Comparison of ENCODE assay signal across 10 mouse cellular contexts in the genomic region with DNA sequence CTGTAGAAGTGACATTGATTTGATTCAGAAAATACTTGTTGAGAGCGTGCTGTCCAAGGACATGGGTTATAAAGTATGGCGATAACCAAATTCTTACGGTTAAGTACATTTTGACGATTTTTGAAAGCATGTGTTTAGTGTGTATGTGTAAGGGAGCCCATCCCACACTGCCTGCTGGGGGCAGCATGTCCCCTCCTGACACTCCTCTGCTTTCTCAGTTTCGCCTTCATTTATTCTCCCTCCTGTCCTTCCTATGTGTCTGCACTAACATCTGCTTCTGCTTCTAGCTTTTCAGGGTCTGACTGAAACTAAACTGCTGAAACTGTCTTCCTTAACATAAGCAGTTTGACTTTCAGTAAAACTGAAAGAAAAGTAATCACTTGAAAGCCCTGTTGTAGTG. TPM values are rescaled to one million over a fixed set of nuclear protein-coding genes. Genes with fewer than 3 reads are reported as not detected.
A peak's percentile ranks its signal among the peaks of the same experiment; 100 is the strongest.
DNase-seq lines count a peak whose midpoint lies in the region; TF ChIP-seq lines count a peak whose summit lies in the region.
"Had no signal": no experiment of that assay in that cellular context is flagged by ENCODE, and none has a peak within 500 bp of the region (broad histone marks: within the 10 kb centered on the region; RNA-seq: fewer than 3 reads in every experiment).

No protein-coding gene starts in this region.

- intact Hi-C loops in left cerebral cortex, adult 2 months (cut with DNase I), result no loop called here
- intact Hi-C loops in left cerebral cortex, postnatal 10 days (cut with DNase I), result no loop called here

- peaks cover 14% of the 10 kb centered on the region for H3K4me1 ChIP-seq in megakaryocyte, embryonic 14.5 days
- no peaks in the 10 kb centered on the region for H3K4me1 ChIP-seq in embryonic facial prominence, embryonic 10.5 days
- H3K4me1 ChIP-seq: midbrain, embryonic 15.5 days had no signal

- 89% methylated on average over 5 of the region's 5 CpGs for WGBS in embryonic facial prominence, embryonic 10.5 days

- no peaks in the 10 kb centered on the region for H3K9me3 ChIP-seq in megakaryocyte, embryonic 14.5 days
- no peaks in the 10 kb centered on the region for H3K9me3 ChIP-seq in embryonic facial prominence, embryonic 10.5 days
- H3K9me3 ChIP-seq: midbrain, embryonic 15.5 days had no signal

- no peak overlapping the region for H3K4me3 ChIP-seq in left cerebral cortex, adult 2 months
- H3K4me3 ChIP-seq in megakaryocyte, embryonic 14.5 days (replicated peaks), result peak overlapping the region; percentile 60
- no peak overlapping the region for H3K4me3 ChIP-seq in embryonic facial prominence, embryonic 10.5 days
- H3K4me3 ChIP-seq: midbrain, embryonic 15.5 days had no signal

- peak; percentile 6; the same call in 1 of the 2 replicates for TF ChIP-seq CTCF in left cerebral cortex, adult 2 months (IDR thresholded peaks at IDR 0.05)

- H3K27ac ChIP-seq in left cerebral cortex, adult 2 months, result no peak overlapping the region
- no peak overlapping the region for H3K27ac ChIP-seq in embryonic facial prominence, embryonic 10.5 days (replicated peaks)
- H3K27ac ChIP-seq: midbrain, embryonic 15.5 days had no signal

- H3K36me3 ChIP-seq in megakaryocyte, embryonic 14.5 days (replicated peaks; ENCODE audit: low read length), result peaks cover 20% of the 10 kb centered on the region
- H3K36me3 ChIP-seq in embryonic facial prominence, embryonic 10.5 days (replicated peaks), result peaks cover 4% of the 10 kb centered on the region

- H3K27me3 ChIP-seq in megakaryocyte, embryonic 14.5 days (replicated peaks), result no peaks in the 10 kb centered on the region
- no peaks in the 10 kb centered on the region for H3K27me3 ChIP-seq in embryonic facial prominence, embryonic 10.5 days (replicated peaks; ENCODE audit: low read depth, poor library complexity, severe bottlenecking)
- H3K27me3 ChIP-seq: midbrain, embryonic 15.5 days had no signal

- DNase-seq in left cerebral cortex, adult 2 months (ENCODE audit: extremely low spot score in 1 of 2, low spot score in 2 of 2), result no peak
- DNase-seq in left cerebral cortex, postnatal 10 days (ENCODE audit: extremely low spot score in 1 of 2, low spot score in 2 of 2), result no peak
- DNase-seq in CD4-positive helper T cell, adult 2 months (ENCODE audit: low read depth, low spot score), result peak; percentile 21
- DNase-seq in adipocyte (ENCODE audit: low spot score), result peak; percentile 19
- no peak for DNase-seq in embryonic facial prominence, embryonic 10.5 days (ENCODE audit: low spot score)
- no peak for DNase-seq in heart, adult 11 months

RNA-seq across cellular contexts. Expression of gene Dcun1d5, which starts 36.7 kb away (rescaled TPM):
- 10 to 100 TPM; 81.9 to 82.9 TPM for total RNA-seq in left cerebral cortex, adult 2 months (2021)
- total RNA-seq in left cerebral cortex, postnatal 10 days (2021), result 10 to 100 TPM; 77.4 to 87.2 TPM
- polyA plus RNA-seq in megakaryocyte, embryonic 14.5 days (2012; ENCODE audit: insufficient read depth, low replicate concordance), result 30.3 and 105 TPM in 2 replicates
- 125 and 127 TPM in 2 replicates for polyA plus RNA-seq in embryonic facial prominence, embryonic 10.5 days (2016; fragmentation: Nextera tagmentation; extraction: Ambion mirVana)

RNA-seq across cellular contexts. Expression of gene Dync2h1, which starts 36.8 kb away (rescaled TPM):
- 10 to 100 TPM; 33.1 to 34.5 TPM for total RNA-seq in left cerebral cortex, adult 2 months (2021)
- total RNA-seq in left cerebral cortex, postnatal 10 days (2021), result 10 to 100 TPM; 27.0 to 29.6 TPM
- polyA plus RNA-seq in megakaryocyte, embryonic 14.5 days (2012; ENCODE audit: insufficient read depth, low replicate concordance), result 0.07 TPM in 1 of 2 replicates, not detected in the other
- 22.6 and 23.2 TPM in 2 replicates for polyA plus RNA-seq in embryonic facial prominence, embryonic 10.5 days (2016; fragmentation: Nextera tagmentation; extraction: Ambion mirVana)

RNA-seq across cellular contexts. Expression of gene Mmp13, which starts 51.3 kb away (rescaled TPM):
- total RNA-seq in left cerebral cortex, adult 2 months (2021), result not detected
- total RNA-seq in left cerebral cortex, postnatal 10 days (2021), result under 1 TPM; 0.28 to 0.43 TPM
- polyA plus RNA-seq in megakaryocyte, embryonic 14.5 days (2012; ENCODE audit: insufficient read depth, low replicate concordance), result not detected in 2 replicates
- not detected in 2 replicates for polyA plus RNA-seq in embryonic facial prominence, embryonic 10.5 days (2016; fragmentation: Nextera tagmentation; extraction: Ambion mirVana)
- polyA plus RNA-seq: forebrain, embryonic 11.5 days; intestine, embryonic 14.5 days; midbrain, embryonic 15.5 days had no signal

Comparison
In these comparisons a context has a peak if more than half of its experiments do, and no peak if none do; other contexts are left out.
1. DNase-seq: peak in CD4-positive helper T cell, adult 2 months (single experiment) and adipocyte (single experiment); none in left cerebral cortex, adult 2 months (0 of 2), left cerebral cortex, postnatal 10 days (0 of 2), embryonic facial prominence, embryonic 10.5 days (single experiment) and heart, adult 11 months (single experiment).